Mouse (Mus musculus): ENCODE results near the gene Dpyd. TPM values are rescaled to one million over a fixed set of nuclear protein-coding genes. Genes with fewer than 3 reads are reported as not detected.
A peak's percentile ranks its signal among the peaks of the same experiment; 100 is the strongest.

The Dpyd gene
- polyA plus RNA-seq, 1 experiment from 2014 or later: 6.8 TPM

DNA sequence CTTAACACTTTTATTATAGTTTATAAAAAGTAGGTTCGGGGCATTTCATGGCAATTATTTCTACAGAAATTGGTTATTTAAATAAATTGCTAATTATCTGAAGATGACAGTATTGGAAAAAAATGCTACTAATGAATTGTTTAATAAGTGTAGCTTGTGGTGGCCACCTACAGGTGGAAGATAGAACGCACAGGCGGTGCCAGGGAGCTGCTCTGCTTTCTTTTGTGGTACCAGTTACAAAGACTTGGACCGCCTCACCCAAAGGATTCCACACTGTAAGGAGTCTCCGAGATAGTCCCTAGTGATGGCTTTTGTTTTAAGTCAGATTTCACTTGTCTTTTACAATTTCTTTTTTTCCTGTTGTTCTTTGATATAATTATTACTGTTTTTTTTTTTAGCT lies 694.6 kb downstream of the Dpyd start:
- 52% methylated on average over 5 of the region's 5 CpGs for WGBS

DNA sequence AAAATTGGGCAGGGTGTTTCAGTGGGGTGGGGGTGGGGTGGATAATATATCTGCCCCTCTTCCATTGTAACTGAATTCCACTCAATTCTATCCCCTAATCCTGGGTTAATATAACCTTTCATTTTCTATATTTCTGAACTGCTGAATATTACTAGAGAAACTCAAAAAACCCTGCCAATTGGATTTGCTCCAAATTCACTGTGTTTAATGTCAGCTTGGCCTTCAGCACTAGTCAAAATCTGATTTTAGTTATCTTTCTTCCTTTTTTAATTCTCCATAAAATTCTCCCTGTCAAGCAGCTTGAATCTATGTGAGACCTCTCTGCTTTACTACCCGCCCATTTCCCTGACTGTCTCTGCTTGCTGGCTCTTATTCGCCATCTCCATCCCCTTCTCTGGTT lies 713.3 kb downstream of the Dpyd start:
- Histone ChIP-seq H3K27me3 (ENCODE audit: insufficient read depth, low read length) (no peaks in the 10 kb centered on the region), H3K9me3 (ENCODE audit: low read depth, low read length) (no peaks in the 10 kb centered on the region), H3K27ac (ENCODE audit: low read depth) (no peak overlapping the region), H3K4me2 (no peak overlapping the region), H3K4me3 (ENCODE audit: low read depth, low read length) (no peak overlapping the region), H3K9ac (no peak overlapping the region), H3K36me3 (ENCODE audit: insufficient read depth) (no peaks in the 10 kb centered on the region), H3K4me1 (ENCODE audit: insufficient read depth) (no peaks in the 10 kb centered on the region)
- ATAC-seq (ENCODE audit: insufficient read depth) (no peak), DNase-seq (peak; percentile 72)
- no peak for TF ChIP-seq CTCF (IDR thresholded peaks at IDR 0.05; ENCODE audit: low read depth)
- WGBS: 63% methylated on average over 2 of the region's 2 CpGs

More for the DNA sequence above, 694.6 kb downstream of the Dpyd start:
- peak; percentile 31 for DNase-seq
- no peak overlapping the region for H3K4me3 ChIP-seq (ENCODE audit: low read depth, low read length)
- H3K27me3 ChIP-seq (ENCODE audit: insufficient read depth, low read length): no peaks in the 10 kb centered on the region
- TF ChIP-seq CTCF (IDR thresholded peaks at IDR 0.05; ENCODE audit: low read depth): peak; percentile 47
- no peaks in the 10 kb centered on the region for H3K9me3 ChIP-seq (ENCODE audit: low read depth, low read length)
- H3K4me2 ChIP-seq: no peak overlapping the region
- no peak overlapping the region for H3K27ac ChIP-seq (ENCODE audit: low read depth)
- no peaks in the 10 kb centered on the region for H3K4me1 ChIP-seq (ENCODE audit: insufficient read depth)
- H3K9ac ChIP-seq: no peak overlapping the region
- no peaks in the 10 kb centered on the region for H3K36me3 ChIP-seq (ENCODE audit: insufficient read depth)
- ATAC-seq (ENCODE audit: insufficient read depth): no peak

GRCm38 (mm10) chr3:119280671-119281070 lies 718.7 kb downstream of the Dpyd start:
- H3K36me3 ChIP-seq (ENCODE audit: insufficient read depth): no peaks in the 10 kb centered on the region
- no peak overlapping the region for H3K27ac ChIP-seq (ENCODE audit: low read depth)
- DNase-seq (no peak), ATAC-seq (ENCODE audit: insufficient read depth) (no peak)
- no peaks in the 10 kb centered on the region for H3K4me1 ChIP-seq (ENCODE audit: insufficient read depth)
- H3K4me2 ChIP-seq: no peak overlapping the region
- no peaks in the 10 kb centered on the region for H3K9me3 ChIP-seq (ENCODE audit: low read depth, low read length)
- WGBS: 87% methylated on average over 2 of the region's 2 CpGs
- H3K4me3 ChIP-seq (ENCODE audit: low read depth, low read length): no peak overlapping the region
- H3K9ac ChIP-seq: no peak overlapping the region
- no peak for TF ChIP-seq CTCF (IDR thresholded peaks at IDR 0.05; ENCODE audit: low read depth)
- H3K27me3 ChIP-seq (ENCODE audit: insufficient read depth, low read length): no peaks in the 10 kb centered on the region

GRCm38 (mm10) chr3:119314693-119315092 lies 752.8 kb downstream of the Dpyd start:
- H3K4me2 ChIP-seq: no peak overlapping the region
- no peaks in the 10 kb centered on the region for H3K27me3 ChIP-seq (ENCODE audit: insufficient read depth, low read length)
- TF ChIP-seq CTCF (IDR thresholded peaks at IDR 0.05; ENCODE audit: low read depth): no peak
- H3K9ac ChIP-seq: no peak overlapping the region
- H3K27ac ChIP-seq (ENCODE audit: low read depth): no peak overlapping the region
- peak; percentile 2 for DNase-seq
- WGBS: 75% methylated on average over 3 of the region's 3 CpGs
- peak; percentile 75; the same call in 1 of the 2 replicates for ATAC-seq (ENCODE audit: insufficient read depth)
- no peak overlapping the region for H3K4me3 ChIP-seq (ENCODE audit: low read depth, low read length)
- H3K4me1 ChIP-seq (ENCODE audit: insufficient read depth): no peaks in the 10 kb centered on the region
- H3K9me3 ChIP-seq (ENCODE audit: low read depth, low read length): no peaks in the 10 kb centered on the region
- no peaks in the 10 kb centered on the region for H3K36me3 ChIP-seq (ENCODE audit: insufficient read depth)

GRCm38 (mm10) chr3:119329063-119329462 lies 767.1 kb downstream of the Dpyd start:
- no peak for TF ChIP-seq CTCF (IDR thresholded peaks at IDR 0.05; ENCODE audit: low read depth)
- H3K9me3 ChIP-seq (ENCODE audit: low read depth, low read length): no peaks in the 10 kb centered on the region
- no peaks in the 10 kb centered on the region for H3K4me1 ChIP-seq (ENCODE audit: insufficient read depth)
- no peak overlapping the region for H3K9ac ChIP-seq
- H3K27me3 ChIP-seq (ENCODE audit: insufficient read depth, low read length): no peaks in the 10 kb centered on the region
- no peak overlapping the region for H3K4me3 ChIP-seq (ENCODE audit: low read depth, low read length)
- H3K36me3 ChIP-seq (ENCODE audit: insufficient read depth): no peaks in the 10 kb centered on the region
- WGBS: 65% methylated on average over 7 of the region's 7 CpGs
- ATAC-seq (ENCODE audit: insufficient read depth) (no peak), DNase-seq (no peak)
- no peak overlapping the region for H3K27ac ChIP-seq (ENCODE audit: low read depth)
- H3K4me2 ChIP-seq: no peak overlapping the region

DNA sequence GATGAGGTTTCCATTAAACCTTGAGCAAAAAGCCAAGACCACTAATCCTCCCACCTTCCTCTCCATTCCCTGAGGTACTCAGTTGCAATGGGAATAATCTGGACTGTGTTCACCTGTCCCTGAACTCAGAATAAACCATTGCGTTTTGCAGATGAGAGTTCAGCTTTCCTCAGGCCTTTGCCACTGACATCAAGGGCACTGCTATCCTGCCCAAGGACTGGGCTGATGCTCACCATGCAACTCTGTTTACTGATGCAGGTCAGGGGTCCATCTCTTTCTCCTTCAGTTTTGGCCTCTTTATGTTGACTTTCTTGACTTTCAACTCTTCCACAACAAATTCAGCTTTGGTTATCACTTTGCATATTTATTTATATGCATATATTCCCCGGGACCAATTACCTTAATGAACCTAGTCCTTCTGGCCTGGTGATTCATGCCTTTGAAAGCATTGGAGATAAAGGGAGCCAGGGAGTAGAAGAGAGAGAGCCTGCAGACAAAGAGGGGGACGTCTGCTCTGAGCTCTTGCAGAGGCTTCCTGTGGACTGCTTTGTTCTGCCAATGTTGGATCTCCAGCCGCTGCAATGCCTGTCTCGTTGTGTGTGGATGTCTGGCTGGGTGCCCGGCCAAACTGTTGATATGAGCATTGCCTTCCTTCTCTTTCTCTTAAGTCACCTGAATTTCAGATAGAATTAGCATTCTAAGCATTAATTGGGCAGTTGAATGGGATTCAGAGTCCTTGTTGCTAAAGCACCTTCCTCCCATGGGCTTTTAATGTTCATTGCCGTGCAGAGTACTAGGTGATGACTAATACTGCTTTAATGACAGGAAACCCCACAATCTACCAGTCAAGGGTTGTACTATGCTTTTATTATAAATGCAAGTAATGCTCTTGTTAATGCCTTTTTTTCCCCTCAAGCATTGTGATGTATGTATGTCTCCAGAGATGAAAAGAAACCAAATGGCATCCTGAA lies 771.7 kb downstream of the Dpyd start:
- 50% methylated on average over 7 of the region's 7 CpGs for WGBS
- Histone ChIP-seq H3K4me1 (ENCODE audit: insufficient read depth) (no peaks in the 10 kb centered on the region), H3K4me3 (ENCODE audit: low read depth, low read length) (no peak overlapping the region), H3K9ac (no peak overlapping the region), H3K4me2 (no peak overlapping the region), H3K27me3 (ENCODE audit: insufficient read depth, low read length) (no peaks in the 10 kb centered on the region), H3K27ac (ENCODE audit: low read depth) (no peak overlapping the region), H3K36me3 (ENCODE audit: insufficient read depth) (no peaks in the 10 kb centered on the region), H3K9me3 (ENCODE audit: low read depth, low read length) (no peaks in the 10 kb centered on the region)
- no peak for TF ChIP-seq CTCF (IDR thresholded peaks at IDR 0.05; ENCODE audit: low read depth)
- DNase-seq (peak; percentile 8), ATAC-seq (ENCODE audit: insufficient read depth) (no peak)

- no peak for TF ChIP-seq CTCF (IDR thresholded peaks at IDR 0.05; ENCODE audit: low read depth)
- DNase-seq: no peak
- no peaks in the 10 kb centered on the region for H3K36me3 ChIP-seq (ENCODE audit: insufficient read depth)
- no peaks in the 10 kb centered on the region for H3K4me1 ChIP-seq (ENCODE audit: insufficient read depth)
- 81% methylated on average over 13 of the region's 13 CpGs for WGBS
- H3K27ac ChIP-seq (ENCODE audit: low read depth): no peak overlapping the region
- H3K9me3 ChIP-seq (ENCODE audit: low read depth, low read length): no peaks in the 10 kb centered on the region
- no peak for ATAC-seq (ENCODE audit: insufficient read depth)
- H3K9ac ChIP-seq: no peak overlapping the region
- H3K27me3 ChIP-seq (ENCODE audit: insufficient read depth, low read length): no peaks in the 10 kb centered on the region
- H3K4me2 ChIP-seq: no peak overlapping the region
- H3K4me3 ChIP-seq (ENCODE audit: low read depth, low read length): no peak overlapping the region
Observed at GRCm38 (mm10) chr3:119361555-119362385, 799.8 kb downstream of the Dpyd start.

Measured in lung, embryonic 14.5 days (tissue).